Comparison of ENCODE assay signal across 8 mouse cellular contexts in the genomic region with DNA sequence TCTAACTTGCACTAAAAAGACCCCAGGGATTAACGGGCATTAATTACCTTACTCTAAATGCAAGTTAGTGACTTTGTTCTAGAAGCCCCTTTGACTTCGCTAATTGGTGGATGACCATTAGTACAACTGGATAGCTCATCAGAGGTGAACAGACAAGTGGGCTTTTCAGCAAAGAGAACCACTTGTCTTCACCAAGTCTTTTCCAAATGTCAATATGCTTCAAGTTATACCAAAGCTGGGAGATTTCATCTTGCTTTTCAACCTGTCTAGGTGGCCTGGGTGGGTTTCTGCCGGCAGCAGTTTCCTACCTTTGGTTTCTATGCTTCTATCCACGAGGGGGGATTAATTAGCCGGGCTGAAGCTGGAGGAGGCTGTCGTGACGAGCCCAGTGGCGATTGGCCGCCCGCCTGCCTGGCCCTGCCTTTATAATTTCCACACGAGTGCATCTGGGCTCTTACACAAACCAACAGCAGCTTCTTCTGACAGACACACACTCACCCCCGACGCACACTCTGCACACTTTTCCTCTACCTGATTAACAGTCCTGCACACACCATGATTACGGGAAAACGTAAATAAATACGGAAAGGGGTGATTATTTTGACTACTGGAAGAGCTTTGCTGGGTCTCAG. TPM values are rescaled to one million over a fixed set of nuclear protein-coding genes. Genes with fewer than 3 reads are reported as not detected.
A peak's percentile ranks its signal among the peaks of the same experiment; 100 is the strongest.
DNase-seq lines count a peak whose midpoint lies in the region; ATAC-seq and TF ChIP-seq lines count a peak whose summit lies in the region.

Mab21l1 (plus strand) TSS at position 455 of the 632 bp plus-strand sequence.

- intact Hi-C loops in left cerebral cortex, postnatal 14 days (cut with DNase I), result no loop called here

- no peaks in the 10 kb centered on the region for H3K9me3 ChIP-seq in embryonic facial prominence, embryonic 10.5 days
- H3K9me3 ChIP-seq in heart, embryonic 14.5 days (ENCODE audit: control insufficient read depth, low read length), result no peaks in the 10 kb centered on the region
- H3K9me3 ChIP-seq in neural tube, embryonic 12.5 days, result no peaks in the 10 kb centered on the region

- peak within 1 kb of the TSS; percentile 31 for H3K9ac ChIP-seq in heart, embryonic 14.5 days (ENCODE audit: low read length)
- peak within 1 kb of the TSS; percentile 73 for H3K9ac ChIP-seq in neural tube, embryonic 12.5 days

- no peak for TF ChIP-seq CTCF in spleen, adult 2 months (IDR thresholded peaks at IDR 0.05; ENCODE audit: extremely low read depth, insufficient read depth, insufficient read length, insufficient replicate concordance)

- H3K36me3 ChIP-seq in spleen, adult 2 months (ENCODE audit: control insufficient read depth, insufficient read depth, low read length), result no peaks in the 10 kb centered on the region
- H3K36me3 ChIP-seq in embryonic facial prominence, embryonic 10.5 days (replicated peaks), result no peaks in the 10 kb centered on the region
- H3K36me3 ChIP-seq in heart, embryonic 14.5 days (ENCODE audit: control insufficient read depth, insufficient read depth, low read length), result no peaks in the 10 kb centered on the region
- no peaks in the 10 kb centered on the region for H3K36me3 ChIP-seq in neural tube, embryonic 12.5 days

- peaks cover 21% of the 10 kb centered on the region for H3K27me3 ChIP-seq in spleen, adult 2 months (ENCODE audit: control insufficient read depth, insufficient read depth, low read length)
- peaks cover 96% of the 10 kb centered on the region for H3K27me3 ChIP-seq in embryonic facial prominence, embryonic 10.5 days (replicated peaks; ENCODE audit: low read depth, poor library complexity, severe bottlenecking)
- peaks cover 64% of the 10 kb centered on the region for H3K27me3 ChIP-seq in heart, embryonic 14.5 days (ENCODE audit: control insufficient read depth, insufficient read depth, low read length)
- H3K27me3 ChIP-seq in neural tube, embryonic 12.5 days (replicated peaks), result peaks cover 54% of the 10 kb centered on the region

- 17% methylated on average over 16 of the region's 16 CpGs for WGBS in spleen, adult 2 months
- WGBS in embryonic facial prominence, embryonic 10.5 days, result 1% methylated on average over 16 of the region's 16 CpGs
- WGBS in heart, embryonic 14.5 days, result 20% methylated on average over 16 of the region's 16 CpGs
- WGBS in neural tube, embryonic 12.5 days, result 1% methylated on average over 16 of the region's 16 CpGs

- no peak for DNase-seq in spleen, adult 2 months (ENCODE audit: low read depth in 1 of 2, low spot score in 2 of 2)
- DNase-seq in spleen, postnatal 36 days (ENCODE audit: low spot score in 2 of 2), result no peak
- peak; percentile 84 for DNase-seq in embryonic facial prominence, embryonic 10.5 days (ENCODE audit: low spot score)
- DNase-seq in kidney, postnatal 14 days, result peak; percentile 16
- DNase-seq in left cerebral cortex, postnatal 14 days (ENCODE audit: low spot score in 2 of 2), result no peak
- no peak for DNase-seq in right cerebral cortex, postnatal 4 days

- H3K4me1 ChIP-seq in spleen, adult 2 months (ENCODE audit: control insufficient read depth, insufficient read depth, insufficient read length), result no peaks in the 10 kb centered on the region
- peaks cover 61% of the 10 kb centered on the region for H3K4me1 ChIP-seq in embryonic facial prominence, embryonic 10.5 days
- peaks cover 19 to 24% of the 10 kb centered on the region in 2 experiments; a peak in 3 of 4 replicates for H3K4me1 ChIP-seq in heart, embryonic 14.5 days (ENCODE audit: control insufficient read depth in 2 of 2, insufficient read depth in 2 of 2, low read length in 2 of 2)
- H3K4me1 ChIP-seq in neural tube, embryonic 12.5 days, result peaks cover 35% of the 10 kb centered on the region

- no peak within 1 kb of the TSS for H3K27ac ChIP-seq in spleen, adult 2 months (ENCODE audit: insufficient read depth, low read length)
- peak within 1 kb of the TSS; percentile 93 for H3K27ac ChIP-seq in embryonic facial prominence, embryonic 10.5 days (replicated peaks)
- no peak within 1 kb of the TSS for H3K27ac ChIP-seq in heart, embryonic 14.5 days (replicated peaks in 1 of 2; ENCODE audit: control insufficient read depth in 1 of 2, insufficient read depth in 1 of 2, low read depth in 2 of 2, low read length in 2 of 2)
- peak within 1 kb of the TSS; percentile 60 for H3K27ac ChIP-seq in neural tube, embryonic 12.5 days

- no peak for ATAC-seq in heart, embryonic 14.5 days (ENCODE audit: insufficient number of reproducible peaks, insufficient read depth, low FRiP score, low read depth)
- peak; percentile 57 for ATAC-seq in neural tube, embryonic 12.5 days (ENCODE audit: low FRiP score, low read depth)

- H3K4me3 ChIP-seq in spleen, adult 2 months (ENCODE audit: extremely low read depth, insufficient read depth, insufficient read length), result peak within 1 kb of the TSS; percentile 36; the same call in 1 of the 2 replicates
- peak within 1 kb of the TSS; percentile 73 for H3K4me3 ChIP-seq in embryonic facial prominence, embryonic 10.5 days
- peak within 1 kb of the TSS; percentile 33 to 36 for H3K4me3 ChIP-seq in heart, embryonic 14.5 days (ENCODE audit: control insufficient read depth in 1 of 2, insufficient read depth in 1 of 2, low read depth in 1 of 2, low read length in 2 of 2)
- peak within 1 kb of the TSS; percentile 46 for H3K4me3 ChIP-seq in neural tube, embryonic 12.5 days

- no peak for TF ChIP-seq POLR2A in spleen, adult 2 months (IDR thresholded peaks at IDR 0.05; ENCODE audit: low read depth, low read length)

- peak within 1 kb of the TSS; percentile 65 for H3K4me2 ChIP-seq in heart, embryonic 14.5 days (ENCODE audit: low read length)
- peak within 1 kb of the TSS; percentile 55 for H3K4me2 ChIP-seq in neural tube, embryonic 12.5 days (replicated peaks)

RNA-seq across cellular contexts. Expression of gene Mab21l1, which starts in this region (rescaled TPM):
- polyA plus RNA-seq in spleen, adult 2 months (2012; rRNA removed), result not detected in 2 replicates
- polyA plus RNA-seq in embryonic facial prominence, embryonic 10.5 days (2016; fragmentation: Nextera tagmentation; extraction: Ambion mirVana), result 55.1 and 62.6 TPM in 2 replicates
- polyA plus RNA-seq in heart, embryonic 14.5 days (2014; fragmentation: Nextera tagmentation; extraction: Ambion mirVana), result 0.57 and 1.2 TPM in 2 replicates
- polyA plus RNA-seq in neural tube, embryonic 12.5 days (2016; fragmentation: Nextera tagmentation; extraction: Ambion mirVana), result 52.0 and 57.1 TPM in 2 replicates
- 1 to 10 TPM in 1 of 2 experiments, under 1 TPM in 1; 0.86 to 2.1 TPM for total RNA-seq in left cerebral cortex, postnatal 14 days (2021)

Comparison
In these comparisons a context has a peak if more than half of its experiments do, and no peak if none do; other contexts are left out.
1. RNA of gene Mab21l1 (polyA plus RNA-seq): 55.1 to 62.6 TPM in embryonic facial prominence, embryonic 10.5 days and 52.0 to 57.1 TPM in neural tube, embryonic 12.5 days; 0.57 to 1.2 TPM in heart, embryonic 14.5 days and not detected in spleen, adult 2 months; every median in the first group is over 10 times any median in the second.
2. DNase-seq: peak in embryonic facial prominence, embryonic 10.5 days (single experiment) and kidney, postnatal 14 days (single experiment); none in spleen, adult 2 months (0 of 2), spleen, postnatal 36 days (0 of 2), left cerebral cortex, postnatal 14 days (0 of 2) and right cerebral cortex, postnatal 4 days (single experiment).
3. H3K27ac ChIP-seq: peak in embryonic facial prominence, embryonic 10.5 days (single experiment) and neural tube, embryonic 12.5 days (single experiment); none in spleen, adult 2 months (single experiment) and heart, embryonic 14.5 days (0 of 2).
4. Peak in every context shown above with its lines, with median percentiles within 50 percentile points of each other: H3K4me3 ChIP-seq.